Mouse (Mus musculus) megakaryocyte, embryonic 14.5 days (primary cell): ENCODE measurements at regions not wholly inside any gene's neighbourhood (a gene's known extent, or its start where the extent isn't known, plus 50 kb on each side); places are given as distances from the start of the nearest gene placed in this dataset.

ENCODE experiments used
- FLI1 ChIP-seq: IDR thresholded peaks from 2 replicates; pipeline ENCODE4 v1.6.1; 2012; ENCODE audit warnings: low read length, inconsistent platforms, mixed read lengths
- GATA1 ChIP-seq: IDR thresholded peaks from 3 replicates; pipeline ENCODE4 v1.6.1; 2012; ENCODE audit warnings: mixed read lengths, low read length, inconsistent platforms, borderline replicate concordance

GRCm38 (mm10) chr1:72026861-72027260, 185.2 kb downstream of the Mreg start:
- TF ChIP-seq GATA1 (no peak), FLI1 (no peak)
